Mouse (Mus musculus) midbrain, embryonic 15.5 days (tissue): ENCODE measurements around the gene Ccdc9. TPM values are rescaled to one million over a fixed set of nuclear protein-coding genes. Genes with fewer than 3 reads are reported as not detected.
A peak's percentile ranks its signal among the peaks of the same experiment; 100 is the strongest.

Experiments
- ATAC-seq: fragments of 200-750 bp; cut with Nextera tagmentation; replicated peaks from 2 replicates; pipeline ENCODE4 v1.8.0; 2017; ENCODE audit warnings: moderate TSS enrichment
- H3K27ac ChIP-seq: fragments of 300-500 bp; sonication (generic); 2 replicates; pipeline ENCODE4 v1.5.1; 2015; ENCODE audit warnings: mild to moderate bottlenecking, inconsistent platforms
- H3K27me3 ChIP-seq: fragments of 300-500 bp; sonication (generic); replicated peaks from 2 replicates; pipeline ENCODE4 v1.6.1; 2015; ENCODE audit warnings: inconsistent platforms
- H3K36me3 ChIP-seq: fragments of 300-500 bp; sonication (generic); replicated peaks from 2 replicates; pipeline ENCODE4 v1.6.1; 2015; ENCODE audit warnings: inconsistent platforms
- H3K4me1 ChIP-seq: fragments of 300-500 bp; sonication (generic); 2 replicates; pipeline ENCODE4 v1.6.1; 2015; ENCODE audit warnings: inconsistent platforms
- H3K4me2 ChIP-seq: fragments of 300-500 bp; sonication (generic); 2 replicates; pipeline ENCODE4 v1.6.1; 2015; ENCODE audit warnings: inconsistent platforms, mild to moderate bottlenecking, moderate library complexity
- H3K4me3 ChIP-seq: fragments of 300-500 bp; sonication (generic); 2 replicates; pipeline ENCODE4 v1.5.1; 2015; ENCODE audit warnings: mild to moderate bottlenecking, inconsistent platforms
- H3K9ac ChIP-seq: fragments of 300-500 bp; sonication (generic); 2 replicates; pipeline ENCODE4 v1.6.1; 2015; ENCODE audit warnings: mild to moderate bottlenecking, inconsistent platforms
- H3K9me3 ChIP-seq: fragments of 300-500 bp; sonication (generic); 2 replicates; pipeline ENCODE4 v1.6.1; 2016; ENCODE audit warnings: inconsistent platforms
- WGBS: fragments of 180-500 bp; shearing (Covaris S2); methylation state at CpG from one replicate; pipeline ENCODE4 v1.1.7; 2015; ENCODE audit warnings: mixed read lengths; 5-methylcytosine and 5-hydroxymethylcytosine counted together
- polyA plus RNA-seq: library from polyadenylated mRNA; unstranded; fragments of >200 nt; fragmentation: Nextera tagmentation; extraction: Ambion mirVana; gene quantifications from 2 replicates; pipeline ENCODE4 v1.2.1, GENCODE M21; 2015

Gene Ccdc9
- polyA plus RNA-seq, 1 experiment from 2014 or later, result 21.6 TPM

DNA sequence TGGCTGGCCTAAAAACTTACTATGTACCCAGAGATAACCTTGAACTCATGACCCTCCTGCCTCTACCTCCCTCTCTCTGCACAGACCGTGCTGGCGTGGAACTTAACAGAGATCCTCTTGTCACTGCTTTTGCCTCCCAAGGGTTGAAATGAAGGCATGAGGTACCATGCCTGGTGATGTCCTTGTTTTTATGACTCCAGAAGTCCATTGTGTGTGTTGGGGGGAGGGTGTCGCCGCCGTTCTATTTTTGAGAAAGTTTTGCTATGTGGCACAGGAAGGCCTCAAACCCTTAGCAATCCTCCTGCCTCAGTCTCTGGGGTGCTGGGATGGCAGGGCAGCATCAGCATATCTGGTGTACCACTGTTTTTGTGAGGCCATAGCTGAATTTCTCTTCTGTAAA is 12.3 kb upstream of the Ccdc9 start:
- Histone ChIP-seq H3K4me1 (peaks cover 40% of the 10 kb centered on the region), H3K27me3 (no peaks in the 10 kb centered on the region), H3K36me3 (no peaks in the 10 kb centered on the region), H3K27ac (peak overlapping the region; percentile 83; the same call in 1 of the 2 replicates), H3K4me3 (peak overlapping the region; percentile 49), H3K4me2 (peak overlapping the region; percentile 81), H3K9me3 (no peaks in the 10 kb centered on the region), H3K9ac (no peak overlapping the region)
- ATAC-seq, result no peak
- 77% methylated on average over 5 of the region's 5 CpGs for WGBS

DNA sequence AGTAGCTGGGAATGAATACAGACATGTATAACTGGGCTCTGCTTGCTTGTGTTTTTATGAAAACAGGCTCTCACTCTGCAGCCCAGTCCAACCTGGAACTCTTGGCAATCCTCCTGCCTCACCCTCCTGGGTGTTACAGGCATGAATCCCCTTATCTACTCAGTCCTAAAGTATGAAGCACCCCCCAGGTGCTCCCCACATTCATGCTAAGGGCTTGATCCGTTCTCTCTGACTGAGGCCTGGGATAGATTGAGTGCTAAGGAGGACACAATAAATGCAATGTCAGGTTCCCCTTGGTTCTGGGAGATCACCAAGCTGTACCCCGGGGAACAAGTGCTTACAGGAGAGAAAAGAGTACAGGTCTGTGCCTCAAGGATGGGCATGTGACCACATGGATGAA is 11.0 kb upstream of the Ccdc9 start:
- WGBS, result 53% methylated on average over 2 of the region's 2 CpGs
- peaks cover 40% of the 10 kb centered on the region for H3K4me1 ChIP-seq
- 0 out of 2 replicates have a peak overlapping the region, but pooled peaks have one; percentile 42 for H3K27ac ChIP-seq
- no peak overlapping the region for H3K4me2 ChIP-seq
- H3K36me3 ChIP-seq, result no peaks in the 10 kb centered on the region
- no peaks in the 10 kb centered on the region for H3K9me3 ChIP-seq
- H3K27me3 ChIP-seq, result no peaks in the 10 kb centered on the region
- H3K4me3 ChIP-seq, result no peak overlapping the region
- no peak for ATAC-seq
- H3K9ac ChIP-seq, result no peak overlapping the region

DNA sequence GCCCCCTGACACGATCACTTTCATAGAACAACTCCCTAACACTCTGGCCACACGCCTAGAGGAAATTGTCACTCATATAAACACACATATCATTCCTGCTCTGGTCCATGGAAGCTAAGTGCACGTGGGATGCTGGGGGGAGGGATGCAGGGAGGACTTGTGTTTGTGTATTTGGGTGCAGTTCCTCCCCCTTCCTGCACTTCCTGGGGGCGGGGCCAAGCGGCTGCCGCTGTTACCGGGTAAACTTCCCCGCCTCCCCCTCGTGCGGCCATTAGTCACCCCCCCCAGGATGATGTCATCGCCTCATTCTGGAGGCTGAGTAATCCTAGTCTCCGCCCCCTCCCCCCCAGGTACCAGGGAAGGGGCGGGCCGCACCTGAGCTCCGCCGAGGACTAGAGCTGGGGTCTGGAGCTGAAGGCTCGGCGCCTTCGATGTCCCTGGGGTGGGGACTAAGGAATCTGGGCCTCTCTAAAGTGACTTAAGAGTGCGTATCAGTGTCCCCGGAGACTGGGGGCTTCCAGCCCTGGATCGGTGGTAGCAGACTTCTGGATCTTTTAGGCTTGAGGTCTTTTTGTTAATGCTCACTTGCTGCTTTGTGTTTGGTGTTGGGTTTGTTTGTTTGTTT is 10.3 kb upstream of the Ccdc9 start:
- peak overlapping the region; percentile 73 for H3K4me2 ChIP-seq

DNA sequence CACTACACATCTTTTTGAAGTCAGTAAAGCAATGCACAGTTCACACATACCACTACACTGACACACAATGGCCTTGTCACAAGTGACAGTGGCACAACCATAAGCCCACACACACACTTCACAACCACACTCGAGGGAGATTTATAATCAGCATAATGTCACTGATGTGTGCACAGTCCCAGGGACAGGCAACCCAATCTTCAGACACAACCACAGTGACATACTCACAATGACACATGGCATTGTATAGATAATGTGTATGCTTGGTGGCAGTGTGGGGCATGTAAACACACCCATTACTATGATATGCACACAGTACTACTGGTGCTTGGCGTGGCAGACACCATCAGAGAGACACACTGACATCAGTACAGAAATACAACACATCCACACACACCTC is 9.6 kb upstream of the Ccdc9 start:
- Histone ChIP-seq H3K4me3 (no peak overlapping the region; the same call in 1 of the 2 replicates), H3K9me3 (no peaks in the 10 kb centered on the region), H3K4me2 (peak overlapping the region; percentile 97), H3K4me1 (peaks cover 40% of the 10 kb centered on the region), H3K9ac (no peak overlapping the region), H3K27ac (no peak overlapping the region), H3K27me3 (no peaks in the 10 kb centered on the region), H3K36me3 (no peaks in the 10 kb centered on the region)
- 28% methylated on average over 2 of the region's 2 CpGs for WGBS
- ATAC-seq, result no peak

More for the DNA sequence above, 10.3 kb upstream of the Ccdc9 start:
- no peaks in the 10 kb centered on the region for H3K9me3 ChIP-seq
- H3K36me3 ChIP-seq, result no peaks in the 10 kb centered on the region
- peak overlapping the region; percentile 35 for H3K4me3 ChIP-seq
- peaks cover 40% of the 10 kb centered on the region for H3K4me1 ChIP-seq
- no peaks in the 10 kb centered on the region for H3K27me3 ChIP-seq
- no peak for ATAC-seq
- H3K27ac ChIP-seq, result peak overlapping the region; percentile 42; the same call in 1 of the 2 replicates
- under 1% methylated on average over 22 of the region's 22 CpGs for WGBS
- H3K9ac ChIP-seq, result peak overlapping the region; percentile 39

DNA sequence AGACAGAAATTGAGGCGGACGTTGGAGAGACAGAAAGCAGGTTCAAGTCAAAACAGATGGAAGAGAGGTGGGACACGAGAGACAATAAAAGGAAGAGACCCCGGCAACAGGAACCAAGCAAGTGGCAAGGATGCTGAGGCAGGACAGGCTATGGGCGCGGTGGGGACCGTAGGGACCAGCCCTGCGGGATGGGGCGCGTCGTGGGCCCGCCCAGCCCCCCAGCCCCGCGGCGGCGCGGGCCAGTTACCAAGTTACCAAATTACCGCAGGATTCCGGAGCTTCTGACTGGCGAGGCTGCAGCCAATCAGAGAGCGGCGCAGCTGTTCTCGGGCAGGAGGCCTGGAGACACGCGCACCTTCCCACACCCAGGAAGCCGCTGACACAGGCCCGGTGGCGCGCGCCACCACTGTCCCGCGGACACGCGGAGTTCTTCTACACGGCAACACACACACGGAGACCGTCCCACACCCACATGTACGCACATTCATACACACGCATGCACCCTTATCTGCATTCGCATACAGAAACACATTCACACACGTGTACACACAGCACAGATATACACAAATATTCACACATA is 8.8 kb upstream of the Ccdc9 start:
- no peaks in the 10 kb centered on the region for H3K27me3 ChIP-seq
- no peaks in the 10 kb centered on the region for H3K9me3 ChIP-seq
- H3K27ac ChIP-seq, result peak overlapping the region; percentile 67
- peak; percentile 46 for ATAC-seq
- H3K9ac ChIP-seq, result peak overlapping the region; percentile 31
- H3K4me3 ChIP-seq, result peak overlapping the region; percentile 48
- 2% methylated on average over 41 of the region's 41 CpGs for WGBS
- no peaks in the 10 kb centered on the region for H3K36me3 ChIP-seq
- peaks cover 40% of the 10 kb centered on the region for H3K4me1 ChIP-seq
- peak overlapping the region; percentile 97 for H3K4me2 ChIP-seq

DNA sequence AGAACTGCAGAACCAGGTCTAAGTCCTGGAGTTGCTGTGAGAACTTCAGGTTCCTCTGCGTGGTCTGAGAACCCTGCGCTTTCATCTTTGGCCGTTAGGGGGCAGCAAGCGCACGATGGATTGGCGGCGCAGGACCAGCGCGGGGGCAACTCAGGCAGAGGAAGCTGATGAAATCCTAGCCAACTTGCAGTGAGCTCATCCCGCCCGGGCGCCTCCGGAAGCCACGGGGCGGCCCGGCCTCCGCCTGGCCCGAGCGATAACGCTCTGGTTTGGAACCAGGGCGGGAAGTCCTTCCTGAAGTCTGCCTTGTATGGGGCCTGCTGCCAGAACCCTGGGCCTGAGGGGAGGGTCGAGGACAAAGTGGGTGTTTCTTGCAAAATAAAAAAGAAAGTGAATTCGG is 8.2 kb upstream of the Ccdc9 start:
- H3K9me3 ChIP-seq, result no peaks in the 10 kb centered on the region
- H3K4me1 ChIP-seq, result peaks cover 37% of the 10 kb centered on the region
- H3K4me2 ChIP-seq, result peak overlapping the region; percentile 97
- peak overlapping the region; percentile 48 for H3K4me3 ChIP-seq
- H3K36me3 ChIP-seq, result no peaks in the 10 kb centered on the region
- no peaks in the 10 kb centered on the region for H3K27me3 ChIP-seq
- ATAC-seq, result peak; percentile 65
- peak overlapping the region; percentile 31 for H3K9ac ChIP-seq
- H3K27ac ChIP-seq, result peak overlapping the region; percentile 67
- under 1% methylated on average over 23 of the region's 23 CpGs for WGBS

DNA sequence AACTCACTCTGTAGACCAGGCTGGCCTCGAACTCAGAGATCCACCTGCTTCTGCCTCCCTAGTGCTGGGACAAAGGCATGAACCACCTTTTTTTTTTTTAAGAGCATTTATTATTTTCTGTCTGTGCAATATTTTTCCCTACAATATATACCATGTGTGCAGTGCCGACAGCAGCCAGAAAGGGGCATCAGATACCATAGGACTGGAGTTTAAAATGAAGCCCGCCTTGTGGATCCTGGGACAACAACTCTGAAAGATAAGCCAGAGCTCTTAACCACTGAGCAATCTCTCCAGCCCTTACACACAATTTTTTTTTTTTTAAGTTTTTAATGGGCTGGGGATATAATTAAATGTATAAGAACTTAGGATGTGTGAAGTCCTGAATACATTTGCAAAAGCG is 7.8 kb upstream of the Ccdc9 start:
- no peaks in the 10 kb centered on the region for H3K36me3 ChIP-seq
- 28% methylated on average over 4 of the region's 4 CpGs for WGBS
- no peak overlapping the region; the same call in 1 of the 2 replicates for H3K4me3 ChIP-seq
- no peaks in the 10 kb centered on the region for H3K27me3 ChIP-seq
- ATAC-seq, result no peak
- no peak overlapping the region for H3K27ac ChIP-seq
- peak overlapping the region; percentile 97; the same call in 1 of the 2 replicates for H3K4me2 ChIP-seq
- H3K4me1 ChIP-seq, result peaks cover 36% of the 10 kb centered on the region
- H3K9ac ChIP-seq, result no peak overlapping the region
- no peaks in the 10 kb centered on the region for H3K9me3 ChIP-seq

DNA sequence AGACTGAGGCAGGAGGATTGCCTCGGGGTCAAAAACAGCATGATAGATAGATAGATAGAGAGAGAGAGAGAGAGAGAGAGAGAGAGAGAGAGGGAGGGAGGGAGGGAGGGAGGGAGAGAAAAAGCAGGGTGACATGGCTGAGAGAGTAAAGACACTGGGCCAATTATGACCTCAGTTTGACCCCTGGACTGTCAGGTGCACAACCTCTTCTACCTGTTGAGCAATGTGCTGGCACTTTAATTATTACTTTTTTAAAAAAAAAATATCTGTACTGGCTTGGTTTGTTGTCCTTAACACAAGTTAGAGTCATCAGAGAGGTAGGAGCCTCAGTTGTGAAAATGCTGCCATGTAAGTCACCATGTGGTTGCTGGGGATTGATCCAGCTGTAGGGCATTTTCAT is 1.2 kb upstream of the Ccdc9 start:
- Histone ChIP-seq H3K4me3 (no peak overlapping the region), H3K27ac (no peak overlapping the region), H3K36me3 (0 out of 2 replicates have a peak, but pooled peaks cover 3% of the 10 kb centered on the region), H3K27me3 (no peaks in the 10 kb centered on the region), H3K9me3 (no peaks in the 10 kb centered on the region), H3K4me2 (no peak overlapping the region), H3K4me1 (peaks cover 11% of the 10 kb centered on the region), H3K9ac (no peak overlapping the region)
- WGBS, result 81% methylated on average over 1 of the region's 1 CpGs
- no peak for ATAC-seq

DNA sequence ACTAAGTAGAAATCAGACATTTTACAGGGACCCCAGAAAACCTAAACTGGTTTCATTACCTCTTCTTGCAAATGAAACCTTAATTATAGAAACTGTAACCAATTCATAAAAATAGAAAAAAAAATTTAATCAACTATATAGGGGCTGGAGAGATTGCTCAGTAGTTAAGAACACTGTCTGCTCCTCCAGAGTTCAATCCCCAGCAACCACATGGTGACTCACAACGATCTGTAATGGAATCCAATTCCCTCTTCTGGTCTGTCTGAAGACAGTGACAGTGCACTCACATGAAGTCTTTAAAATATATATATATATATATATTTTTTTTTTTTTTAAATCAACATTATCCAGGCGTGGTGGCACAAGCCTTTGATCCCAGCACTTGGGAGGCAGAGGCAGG is 421 bp upstream of the Ccdc9 start:
- peak overlapping the region; percentile 59 for H3K9ac ChIP-seq
- no peaks in the 10 kb centered on the region for H3K27me3 ChIP-seq
- H3K4me3 ChIP-seq, result peak overlapping the region; percentile 63
- no peak for ATAC-seq
- H3K27ac ChIP-seq, result peak overlapping the region; percentile 93
- 91% methylated on average over 2 of the region's 2 CpGs for WGBS
- peak overlapping the region; percentile 57 for H3K4me2 ChIP-seq
- H3K36me3 ChIP-seq, result peaks cover 7% of the 10 kb centered on the region; the same call in 1 of the 2 replicates
- peaks cover 11% of the 10 kb centered on the region for H3K4me1 ChIP-seq
- H3K9me3 ChIP-seq, result no peaks in the 10 kb centered on the region

DNA sequence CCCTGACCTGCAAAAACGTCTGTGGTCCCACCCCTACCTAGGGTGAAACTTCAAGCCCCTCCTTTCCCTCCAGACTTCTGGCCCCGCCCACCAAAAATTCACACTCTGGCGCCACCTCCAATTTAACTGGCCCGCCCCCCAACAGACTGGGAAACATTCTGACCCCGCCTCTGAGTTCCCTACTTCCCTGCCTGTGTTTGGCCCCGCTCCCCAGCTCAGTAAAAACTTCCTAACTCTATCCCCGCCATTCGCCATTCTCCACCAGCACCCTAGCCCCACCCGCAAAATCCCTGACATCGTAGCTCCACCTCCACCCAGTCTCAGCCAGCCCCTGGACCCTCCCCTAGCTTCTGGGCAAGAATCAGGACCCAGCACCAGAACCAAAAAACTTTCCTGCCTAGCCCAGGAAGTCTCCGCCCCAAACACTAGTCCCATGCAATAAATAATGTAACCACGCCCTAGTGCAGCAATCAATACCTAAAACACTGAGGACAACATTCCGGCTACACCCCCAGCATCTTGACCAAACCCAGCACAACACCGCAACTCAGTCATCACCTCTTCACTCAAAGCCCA is 1.1 kb downstream of the Ccdc9 start:
- H3K4me2 ChIP-seq, result peak overlapping the region; percentile 57
- 4% methylated on average over 14 of the region's 14 CpGs for WGBS
- H3K4me3 ChIP-seq, result peak overlapping the region; percentile 63
- no peaks in the 10 kb centered on the region for H3K9me3 ChIP-seq
- H3K9ac ChIP-seq, result no peak overlapping the region
- H3K27me3 ChIP-seq, result no peaks in the 10 kb centered on the region
- peak overlapping the region; percentile 93; the same call in 1 of the 2 replicates for H3K27ac ChIP-seq
- ATAC-seq, result peak; percentile 44
- H3K4me1 ChIP-seq, result peaks cover 11% of the 10 kb centered on the region
- peaks cover 21% of the 10 kb centered on the region; the same call in 1 of the 2 replicates for H3K36me3 ChIP-seq

DNA sequence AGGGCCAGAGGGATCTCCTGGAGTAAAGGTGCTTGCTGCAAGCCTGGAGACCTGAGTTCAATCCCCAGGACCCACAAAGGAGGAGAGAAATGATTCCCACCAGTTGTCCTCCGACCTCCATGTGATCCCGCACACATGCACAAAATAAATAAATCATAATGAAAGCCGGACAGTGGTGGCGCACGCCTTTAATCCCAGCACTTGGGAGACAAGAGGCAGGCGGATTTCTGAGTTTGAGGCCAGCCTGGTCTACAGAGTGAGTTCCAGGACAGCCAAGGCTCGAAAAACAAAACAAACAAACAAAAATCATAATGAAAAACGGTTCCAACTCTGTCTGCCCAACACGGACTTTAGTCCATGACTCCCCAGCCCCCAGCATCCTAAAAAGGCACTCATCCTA is 1.7 kb downstream of the Ccdc9 start:
- Histone ChIP-seq H3K9ac (no peak overlapping the region), H3K4me1 (peaks cover 11% of the 10 kb centered on the region), H3K27ac (no peak overlapping the region), H3K27me3 (no peaks in the 10 kb centered on the region), H3K36me3 (peaks cover 23% of the 10 kb centered on the region; the same call in 1 of the 2 replicates), H3K4me3 (no peak overlapping the region), H3K4me2 (peak overlapping the region; percentile 57; the same call in 1 of the 2 replicates), H3K9me3 (no peaks in the 10 kb centered on the region)
- ATAC-seq, result no peak
- 73% methylated on average over 9 of the region's 9 CpGs for WGBS

DNA sequence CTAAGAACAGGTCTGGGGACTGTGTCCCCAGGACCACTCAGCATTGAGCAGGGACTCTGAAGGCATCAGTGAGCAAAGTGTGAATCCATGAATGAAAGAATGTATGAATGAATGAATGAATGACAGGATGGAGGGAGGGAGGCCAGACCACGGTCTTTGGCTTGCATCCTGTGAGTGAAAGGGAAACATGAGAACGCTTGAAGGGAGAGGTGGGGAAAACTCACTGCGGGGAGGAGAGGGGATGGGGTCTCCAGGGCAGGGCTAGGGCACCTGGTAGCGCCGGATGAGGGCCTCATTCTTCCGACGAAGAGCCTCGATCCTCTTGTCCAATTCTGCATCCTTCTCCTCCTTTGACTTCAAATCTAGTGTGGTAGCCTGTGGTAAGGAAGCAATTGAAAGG is 2.6 kb downstream of the Ccdc9 start:
- 88% methylated on average over 8 of the region's 8 CpGs for WGBS
- H3K4me3 ChIP-seq, result no peak overlapping the region
- no peak overlapping the region for H3K9ac ChIP-seq

More for the DNA sequence above, 2.6 kb downstream of the Ccdc9 start:
- Histone ChIP-seq H3K27me3 (no peaks in the 10 kb centered on the region), H3K27ac (no peak overlapping the region), H3K4me2 (no peak overlapping the region), H3K9me3 (no peaks in the 10 kb centered on the region), H3K36me3 (peaks cover 24% of the 10 kb centered on the region; the same call in 1 of the 2 replicates), H3K4me1 (peaks cover 11% of the 10 kb centered on the region)
- ATAC-seq, result no peak
